Mouse (Mus musculus) thymus, adult 18-20 months (tissue): ENCODE data around the gene Ccdc42.

ENCODE experiments used
- DNase-seq, 2 experiments: peaks; one replicate each; pipeline ENCODE4 v3.0.0; 2022; ENCODE audit warnings: mixed read lengths in 2 of 2

Ccdc42 gene

GRCm38 (mm10) chr11:68586721-68587120 is at the start of gene Ccdc42:
TSS of gene Ccdc42 (plus strand) at chr11:68587021.
- no peak for DNase-seq

GRCm38 (mm10) chr11:68539621-68540020 is 47.2 kb upstream of the Ccdc42 start:
- DNase-seq, result no peak

DNA sequence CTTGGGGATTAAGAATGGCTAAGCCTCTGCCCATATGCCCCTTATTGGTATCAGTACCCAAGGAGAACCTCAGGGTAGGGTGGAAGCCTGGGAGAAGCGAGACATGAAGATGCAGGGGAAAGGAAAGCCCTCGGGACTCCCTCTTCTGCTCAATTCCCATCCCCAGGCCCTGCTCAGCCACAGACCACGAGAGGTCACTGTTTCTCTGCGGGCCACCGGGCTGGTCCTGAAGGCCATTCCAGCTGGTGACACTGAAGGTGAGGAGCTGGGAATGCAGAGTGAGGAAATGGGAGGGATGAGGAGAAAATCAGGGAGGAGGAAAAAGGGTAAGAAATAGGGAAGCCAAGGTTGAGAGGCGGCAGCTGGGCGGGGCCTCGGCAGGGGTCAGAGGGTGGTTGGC is 42.3 kb upstream of the Ccdc42 start:
- no peak for DNase-seq

DNA sequence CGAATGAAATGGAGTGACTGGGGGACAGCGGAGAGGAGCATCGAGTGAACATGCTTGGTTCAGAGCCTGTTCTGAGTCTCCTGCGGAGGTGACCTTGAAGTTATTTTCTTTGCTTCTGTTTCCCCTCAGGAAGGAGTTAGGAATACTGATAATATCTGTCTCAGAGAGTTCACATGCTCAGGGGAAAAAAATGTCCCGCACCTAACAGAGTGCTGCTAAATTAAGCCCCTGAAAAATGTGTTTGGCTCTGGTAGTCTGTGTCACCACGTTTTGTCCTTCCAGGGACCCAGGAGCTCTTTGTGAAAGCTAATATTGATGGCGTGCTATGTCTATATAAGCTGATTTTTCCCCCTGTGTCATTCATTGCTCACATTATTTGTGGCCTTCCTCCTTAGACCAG is 41.6 kb upstream of the Ccdc42 start:
- DNase-seq, result no peak

GRCm38 (mm10) chr11:68545682-68546222 is 41.1 kb upstream of the Ccdc42 start:
- no peak for DNase-seq

GRCm38 (mm10) chr11:68547484-68547883 is 39.3 kb upstream of the Ccdc42 start:
- DNase-seq, result no peak

DNA sequence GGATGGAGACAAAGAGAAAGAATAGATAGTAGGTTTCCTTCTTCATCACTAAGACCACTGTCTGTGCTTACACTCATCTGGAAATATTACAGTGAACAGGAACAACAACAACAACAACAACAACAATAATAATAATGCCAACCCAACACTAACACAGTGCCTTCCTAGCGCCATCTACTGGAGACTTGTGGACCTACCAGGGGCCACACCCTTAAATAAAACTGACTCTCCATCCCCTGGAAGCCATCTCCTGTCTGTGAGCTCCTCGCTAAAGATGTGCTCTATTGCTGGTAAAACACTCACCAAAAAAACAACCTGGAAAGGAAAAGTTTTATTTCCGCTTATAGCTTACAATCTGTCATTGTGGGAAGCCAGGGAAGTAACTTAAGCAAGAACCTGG is 37.2 kb upstream of the Ccdc42 start:
- no peak for DNase-seq

DNA sequence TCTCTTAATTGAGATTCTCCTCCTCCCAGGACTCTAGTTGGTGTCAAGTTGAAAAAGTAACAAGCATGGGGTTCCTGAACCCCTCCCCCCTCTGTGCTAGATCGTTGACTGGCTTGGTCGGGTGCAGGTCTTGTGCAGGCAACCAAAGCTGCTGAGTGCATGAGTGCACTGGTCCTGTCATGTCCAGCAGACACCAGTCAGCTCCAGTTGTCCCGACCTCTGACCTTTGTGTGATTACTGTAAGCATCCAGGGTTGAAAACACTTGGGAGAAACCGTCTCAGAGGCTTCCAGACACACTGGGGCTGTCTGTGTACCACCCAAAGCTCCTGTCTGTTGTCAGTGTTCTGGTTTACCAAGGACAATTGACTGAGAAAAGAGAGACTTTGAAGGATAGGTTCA is 36.5 kb upstream of the Ccdc42 start:
- no peak for DNase-seq

- DNase-seq, result peak in 1 of 2 experiments; percentile 42
Observed at GRCm38 (mm10) chr11:68553981-68554471, 32.8 kb upstream of the Ccdc42 start.

GRCm38 (mm10) chr11:68555918-68556584 is 30.8 kb upstream of the Ccdc42 start, which contains the start of gene Mfsd6l:
TSS of gene Mfsd6l (plus strand) at chr11:68556186.
- DNase-seq, result no peak

GRCm38 (mm10) chr11:68559546-68559945 is 27.3 kb upstream of the Ccdc42 start:
- no peak for DNase-seq

DNA sequence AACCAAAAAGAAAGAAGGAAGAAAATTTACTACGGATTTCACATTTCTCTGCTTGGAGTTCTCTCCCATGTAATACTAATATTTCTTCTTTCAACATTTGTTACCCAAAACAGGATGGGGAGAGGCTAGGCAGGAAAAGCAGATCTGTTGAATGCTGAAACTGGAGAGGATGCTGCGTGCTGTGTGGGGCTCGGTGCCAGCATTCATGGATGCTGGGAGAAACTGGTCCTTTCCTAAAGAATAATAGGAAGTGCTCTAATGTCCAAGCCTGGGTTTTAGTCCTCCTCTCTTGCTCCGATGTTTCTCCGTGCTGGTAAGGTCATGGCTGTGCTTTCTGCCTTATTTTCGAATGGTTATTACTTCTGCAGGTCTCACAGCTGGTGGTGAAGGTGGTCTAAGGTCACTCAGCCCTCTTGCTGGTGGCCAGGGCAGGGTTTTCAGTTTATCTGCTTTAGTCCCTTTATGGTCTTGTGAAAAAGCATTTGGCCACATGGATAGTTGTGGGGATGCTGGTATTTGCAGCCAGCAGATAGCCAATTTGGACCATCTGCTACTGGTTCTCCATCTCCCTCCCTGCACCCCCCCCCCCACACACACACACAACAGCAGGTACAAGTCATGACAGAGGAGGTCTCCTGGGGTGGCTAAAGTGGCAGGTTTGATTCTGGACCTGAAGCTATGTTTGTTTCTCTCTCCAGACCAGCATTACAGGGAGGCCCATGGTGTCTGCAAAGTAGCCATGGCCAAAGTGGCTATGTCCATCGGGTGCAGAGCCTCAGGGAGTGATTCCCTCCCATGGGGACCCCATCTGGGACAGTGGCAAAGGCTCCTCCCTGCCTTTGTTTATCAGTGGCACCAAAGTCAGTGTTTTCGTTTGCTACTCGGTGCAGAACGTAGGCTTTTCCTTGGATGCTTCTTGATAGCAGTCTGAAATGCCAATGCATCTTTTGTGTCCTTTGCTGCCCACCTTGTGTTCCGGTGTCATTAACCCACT is 24.6 kb upstream of the Ccdc42 start:
- DNase-seq, result no peak

DNA sequence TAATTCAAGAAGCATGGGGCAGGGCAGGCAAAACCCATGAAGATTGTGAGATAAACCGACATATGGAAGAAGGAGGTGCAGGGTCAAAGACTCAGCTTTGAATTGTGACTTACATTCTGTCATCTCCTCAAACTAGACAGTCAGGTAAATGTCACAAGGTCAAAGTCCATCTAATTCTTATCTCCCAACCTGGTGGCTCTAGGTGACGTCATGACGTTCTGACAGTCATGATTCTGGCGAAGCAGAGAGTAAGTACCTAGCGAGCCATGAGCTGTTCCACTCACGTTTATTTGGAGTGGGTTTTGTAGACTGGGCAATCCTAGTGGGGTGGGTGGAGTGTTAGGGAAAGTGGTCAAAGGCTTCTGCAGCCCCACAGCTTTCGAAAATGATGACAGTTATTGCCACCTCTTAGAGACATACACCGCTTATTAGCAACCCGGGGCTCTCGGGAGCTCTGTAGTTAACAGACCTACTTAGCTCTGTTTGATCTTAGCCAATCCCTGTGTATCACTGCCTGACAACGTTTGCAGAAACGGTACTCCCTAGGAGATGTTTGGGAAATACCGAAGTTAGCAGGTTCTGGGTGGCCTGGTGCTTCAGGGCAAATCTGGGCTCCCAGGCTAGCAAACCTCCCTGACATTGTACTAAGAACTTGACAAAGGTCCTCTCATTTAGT is 22.3 kb upstream of the Ccdc42 start:
- no peak for DNase-seq

GRCm38 (mm10) chr11:68565032-68565429 is 21.8 kb upstream of the Ccdc42 start:
- no peak for DNase-seq

DNA sequence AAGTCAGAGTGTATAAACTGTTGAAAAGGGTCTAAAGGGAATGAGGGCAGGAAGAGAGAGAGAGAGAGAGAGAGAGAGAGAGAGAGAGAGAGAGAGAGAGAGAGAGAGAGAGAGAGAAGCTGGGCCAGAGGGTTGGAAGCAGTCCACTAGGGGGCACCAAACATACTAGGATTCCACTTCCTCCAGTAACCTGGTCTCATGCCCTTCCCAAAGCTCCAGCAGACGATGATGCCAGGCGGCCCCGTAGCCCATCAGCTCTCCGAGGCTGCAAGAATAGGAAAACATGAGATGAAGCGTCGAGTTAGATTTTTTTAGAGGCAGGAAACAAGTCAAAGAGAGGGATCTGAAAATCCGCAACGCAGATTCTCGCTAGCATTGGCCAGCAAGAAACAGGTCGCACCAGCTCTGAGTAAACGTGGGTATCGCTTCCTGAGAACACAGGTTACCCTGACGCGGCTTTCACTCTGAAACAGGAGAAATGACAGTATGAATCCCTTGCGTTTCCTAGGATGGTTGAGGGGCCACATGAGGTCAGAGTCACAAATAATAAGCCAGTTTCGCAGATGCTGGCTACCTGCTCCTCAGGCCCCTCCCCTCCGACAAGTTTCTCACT is 20.3 kb upstream of the Ccdc42 start:
- no peak for DNase-seq

DNA sequence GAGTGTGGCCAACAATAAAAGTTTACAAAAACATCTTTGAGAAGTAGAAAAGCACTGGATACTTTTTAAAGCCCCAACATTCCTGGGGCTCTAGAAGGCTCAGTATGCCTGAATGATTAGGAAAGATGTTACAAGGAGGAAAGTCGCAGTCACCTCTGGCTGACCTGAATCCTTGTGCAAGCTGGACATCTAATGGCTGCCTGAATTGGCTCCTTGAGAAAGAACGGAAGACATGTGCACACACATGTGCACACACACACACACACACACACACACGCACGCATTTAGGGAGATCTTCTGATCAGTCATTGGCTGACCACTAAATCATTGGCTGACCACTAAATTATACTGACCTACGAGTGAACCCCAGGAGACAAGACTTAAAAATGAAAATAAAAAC is 16.0 kb upstream of the Ccdc42 start:
- DNase-seq, result no peak

DNA sequence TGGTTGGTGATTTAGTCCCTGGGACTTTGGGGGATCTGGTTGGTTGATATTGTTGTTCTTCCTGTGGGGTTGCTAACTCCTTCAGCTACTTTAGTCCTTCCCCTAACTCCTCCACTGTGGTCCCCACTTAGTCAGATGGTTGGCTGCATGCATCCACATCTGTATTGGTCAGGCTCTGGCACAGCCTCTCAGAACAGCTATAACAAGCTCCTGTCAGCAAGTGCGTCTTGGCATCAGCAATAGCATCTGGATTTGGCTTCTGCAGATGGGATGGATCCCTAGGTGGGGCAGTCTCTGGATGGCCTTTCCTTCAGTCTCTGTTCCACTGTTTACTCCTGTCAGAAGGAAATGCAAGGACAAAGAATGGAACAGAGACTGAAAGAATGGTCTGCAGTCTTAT is 9.7 kb upstream of the Ccdc42 start:
- DNase-seq, result no peak

GRCm38 (mm10) chr11:68579462-68579881 is 7.3 kb upstream of the Ccdc42 start:
- DNase-seq, result no peak

- DNase-seq, result no peak
Observed at GRCm38 (mm10) chr11:68580566-68580965, 6.3 kb upstream of the Ccdc42 start.

GRCm38 (mm10) chr11:68583225-68583624 is 3.6 kb upstream of the Ccdc42 start:
- DNase-seq, result no peak

GRCm38 (mm10) chr11:68583906-68584480 is 2.8 kb upstream of the Ccdc42 start:
- DNase-seq, result no peak

- no peak for DNase-seq
Observed at GRCm38 (mm10) chr11:68585890-68586289, 931 bp upstream of the Ccdc42 start.
